ENCODE assay signal across 26 mouse cellular contexts in the genomic region with DNA sequence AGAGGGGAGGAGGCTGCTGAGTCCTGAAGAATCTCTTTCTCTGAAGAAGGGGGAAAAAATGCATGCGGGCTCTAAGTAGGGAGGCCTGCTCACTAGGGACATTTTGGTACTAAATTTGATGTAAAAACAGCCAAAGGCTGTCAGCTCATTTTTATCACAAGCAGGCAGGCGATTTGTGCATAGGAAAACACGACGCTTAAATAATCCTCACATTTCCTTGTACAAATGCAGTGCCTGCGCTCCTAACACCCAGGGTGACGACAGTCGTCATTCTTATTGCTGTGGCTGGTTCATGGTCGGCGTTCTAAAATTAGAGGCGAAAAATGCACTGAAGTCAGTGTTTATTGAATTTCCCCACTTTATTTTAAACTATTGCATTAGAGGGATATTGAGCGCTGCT.
"Had no signal": no experiment of that assay in that cellular context is flagged by ENCODE, and none has a peak within 500 bp of the region (broad histone marks: within the 10 kb centered on the region; RNA-seq: fewer than 3 reads in every experiment).

No protein-coding gene starts in this region.

- H3K9me3 ChIP-seq: heart, embryonic 10.5 days; heart, embryonic 12.5 days; hindbrain, embryonic 10.5 days; hindbrain, embryonic 12.5 days; intestine, embryonic 15.5 days; limb, embryonic 10.5 days; limb, embryonic 12.5 days; liver, embryonic 13.5 days had no signal

- H3K27ac ChIP-seq: gastrocnemius, adult 2 months; heart, embryonic 10.5 days; hindbrain, embryonic 10.5 days; hindbrain, embryonic 12.5 days; hindbrain, embryonic 14.5 days; intestine, embryonic 15.5 days; layer of hippocampus, adult 2 months; limb, embryonic 10.5 days; limb, embryonic 12.5 days; liver, embryonic 13.5 days had no signal

- ATAC-seq: hindbrain, embryonic 16.5 days; inflammation-experienced regulatory T-cells, adult 6 months; intestine, embryonic 15.5 days; intestine, postnatal 0 days had no signal

- DNase-seq: gastrocnemius, adult 2 months; gastrocnemius, postnatal 10 days; gastrocnemius, postnatal 25 days; heart, adult 18-20 months; heart, postnatal 10 days; heart, postnatal 4 days; kidney, adult 18-20 months; kidney, adult 8-10 months; kidney, postnatal 10 days; kidney, postnatal 25 days; kidney, postnatal 4 days; liver; liver, embryonic 13.5 days had no signal

- H3K27me3 ChIP-seq: heart, embryonic 12.5 days; hindbrain, embryonic 12.5 days; intestine, embryonic 15.5 days; limb, embryonic 12.5 days; liver, embryonic 13.5 days had no signal

- H3K9ac ChIP-seq: heart, embryonic 12.5 days; hindbrain, embryonic 12.5 days; hindbrain, embryonic 14.5 days; intestine, embryonic 15.5 days; limb, embryonic 12.5 days; liver, embryonic 13.5 days had no signal

- H3K36me3 ChIP-seq: heart, embryonic 10.5 days; heart, embryonic 12.5 days; hindbrain, embryonic 10.5 days; hindbrain, embryonic 12.5 days; intestine, embryonic 15.5 days; limb, embryonic 10.5 days; limb, embryonic 12.5 days; liver, embryonic 13.5 days had no signal

- H3K4me3 ChIP-seq: gastrocnemius, adult 2 months; heart, embryonic 10.5 days; heart, embryonic 12.5 days; hindbrain, embryonic 10.5 days; hindbrain, embryonic 12.5 days; intestine, embryonic 15.5 days; layer of hippocampus, adult 2 months; limb, embryonic 10.5 days; limb, embryonic 12.5 days; liver, embryonic 13.5 days had no signal

- H3K4me2 ChIP-seq: heart, embryonic 12.5 days; hindbrain, embryonic 12.5 days; hindbrain, embryonic 14.5 days; intestine, embryonic 15.5 days; limb, embryonic 12.5 days; liver, embryonic 11.5 days; liver, embryonic 13.5 days had no signal

- H3K4me1 ChIP-seq: heart, embryonic 10.5 days; heart, embryonic 12.5 days; hindbrain, embryonic 10.5 days; hindbrain, embryonic 12.5 days; intestine, embryonic 15.5 days; limb, embryonic 10.5 days; limb, embryonic 12.5 days; liver, embryonic 13.5 days had no signal
